Mouse (Mus musculus): Measurements from ENCODE around the gene Ncoa5. TPM values are rescaled to one million over a fixed set of nuclear protein-coding genes. Genes with fewer than 3 reads are reported as not detected.

The Ncoa5 gene
- total RNA-seq, 1 experiment from 2014 or later, result 43.1 TPM

GRCm38 (mm10) chr2:164997721-164998428, 36.8 kb downstream of the Ncoa5 start:
- no peak for ATAC-seq (ENCODE audit: extremely low read depth, insufficient number of reproducible peaks, low FRiP score, poor library complexity, severe bottlenecking)

GRCm38 (mm10) chr2:164996848-164997720, 37.6 kb downstream of the Ncoa5 start:
- ATAC-seq (ENCODE audit: extremely low read depth, insufficient number of reproducible peaks, low FRiP score, poor library complexity, severe bottlenecking), result no peak

GRCm38 (mm10) chr2:164995976-164996375, 38.7 kb downstream of the Ncoa5 start:
- no peak for ATAC-seq (ENCODE audit: extremely low read depth, insufficient number of reproducible peaks, low FRiP score, poor library complexity, severe bottlenecking)

- no peak for ATAC-seq (ENCODE audit: extremely low read depth, insufficient number of reproducible peaks, low FRiP score, poor library complexity, severe bottlenecking)
Observed at GRCm38 (mm10) chr2:164994659-164995428, 39.8 kb downstream of the Ncoa5 start.

GRCm38 (mm10) chr2:164994156-164994555, 40.5 kb downstream of the Ncoa5 start:
- ATAC-seq (ENCODE audit: extremely low read depth, insufficient number of reproducible peaks, low FRiP score, poor library complexity, severe bottlenecking), result no peak

- ATAC-seq (ENCODE audit: extremely low read depth, insufficient number of reproducible peaks, low FRiP score, poor library complexity, severe bottlenecking), result no peak
Observed at GRCm38 (mm10) chr2:164991808-164992207, 42.9 kb downstream of the Ncoa5 start.

- ATAC-seq (ENCODE audit: extremely low read depth, insufficient number of reproducible peaks, low FRiP score, poor library complexity, severe bottlenecking), result no peak
Observed at GRCm38 (mm10) chr2:164991111-164991510, 43.6 kb downstream of the Ncoa5 start.

GRCm38 (mm10) chr2:164988777-164989176, 45.9 kb downstream of the Ncoa5 start:
- ATAC-seq (ENCODE audit: extremely low read depth, insufficient number of reproducible peaks, low FRiP score, poor library complexity, severe bottlenecking), result no peak

GRCm38 (mm10) chr2:164986371-164987027, 48.2 kb downstream of the Ncoa5 start:
- ATAC-seq (ENCODE audit: extremely low read depth, insufficient number of reproducible peaks, low FRiP score, poor library complexity, severe bottlenecking), result no peak

- no peak for ATAC-seq (ENCODE audit: extremely low read depth, insufficient number of reproducible peaks, low FRiP score, poor library complexity, severe bottlenecking)
Observed at GRCm38 (mm10) chr2:164985962-164986361, 48.7 kb downstream of the Ncoa5 start.

GRCm38 (mm10) chr2:164979749-164980148, 54.9 kb downstream of the Ncoa5 start:
- ATAC-seq (ENCODE audit: extremely low read depth, insufficient number of reproducible peaks, low FRiP score, poor library complexity, severe bottlenecking), result no peak

- no peak for ATAC-seq (ENCODE audit: extremely low read depth, insufficient number of reproducible peaks, low FRiP score, poor library complexity, severe bottlenecking)
Observed at GRCm38 (mm10) chr2:164975611-164976010, 59.1 kb downstream of the Ncoa5 start.

- no peak for ATAC-seq (ENCODE audit: extremely low read depth, insufficient number of reproducible peaks, low FRiP score, poor library complexity, severe bottlenecking)
Observed at GRCm38 (mm10) chr2:164972646-164973045, 62.0 kb downstream of the Ncoa5 start.

- ATAC-seq (ENCODE audit: extremely low read depth, insufficient number of reproducible peaks, low FRiP score, poor library complexity, severe bottlenecking), result no peak
Observed at GRCm38 (mm10) chr2:164970631-164971196, 64.0 kb downstream of the Ncoa5 start.

GRCm38 (mm10) chr2:164969348-164969781, 65.3 kb downstream of the Ncoa5 start:
- ATAC-seq (ENCODE audit: extremely low read depth, insufficient number of reproducible peaks, low FRiP score, poor library complexity, severe bottlenecking), result no peak

GRCm38 (mm10) chr2:164968451-164968851, 66.2 kb downstream of the Ncoa5 start:
- ATAC-seq (ENCODE audit: extremely low read depth, insufficient number of reproducible peaks, low FRiP score, poor library complexity, severe bottlenecking), result no peak

GRCm38 (mm10) chr2:164967761-164968440, 66.8 kb downstream of the Ncoa5 start:
- ATAC-seq (ENCODE audit: extremely low read depth, insufficient number of reproducible peaks, low FRiP score, poor library complexity, severe bottlenecking), result no peak

- no peak for ATAC-seq (ENCODE audit: extremely low read depth, insufficient number of reproducible peaks, low FRiP score, poor library complexity, severe bottlenecking)
Observed at GRCm38 (mm10) chr2:164967193-164967592, 67.5 kb downstream of the Ncoa5 start.
